Mouse (Mus musculus) MEL (cell line): Measurements from ENCODE around the gene Notch2.

Source experiments
- CTCF ChIP-seq, 3 experiments: IDR thresholded peaks in 2 of 3; conservative IDR thresholded peaks in 1 of 3; 2 replicates each; pipeline ENCODE4 v1.5.1; 2011 to 2012; ENCODE audit warnings: low read length in 3 of 3, low read depth in 2 of 3, mild to moderate bottlenecking in 2 of 3, improper control_type of control experiment in 1 of 3, inconsistent platforms in 1 of 3, mixed read lengths in 1 of 3, moderate library complexity in 1 of 3; ENCODE audit not compliant: control insufficient read depth in 1 of 3, insufficient read depth in 1 of 3, poor library complexity in 1 of 3, severe bottlenecking in 1 of 3
- ZNF384 ChIP-seq: IDR thresholded peaks from 2 replicates; pipeline ENCODE4 v1.6.1; 2012; ENCODE audit warnings: low read depth, mild to moderate bottlenecking, inconsistent platforms, low read length, improper control_type of control experiment

DNA sequence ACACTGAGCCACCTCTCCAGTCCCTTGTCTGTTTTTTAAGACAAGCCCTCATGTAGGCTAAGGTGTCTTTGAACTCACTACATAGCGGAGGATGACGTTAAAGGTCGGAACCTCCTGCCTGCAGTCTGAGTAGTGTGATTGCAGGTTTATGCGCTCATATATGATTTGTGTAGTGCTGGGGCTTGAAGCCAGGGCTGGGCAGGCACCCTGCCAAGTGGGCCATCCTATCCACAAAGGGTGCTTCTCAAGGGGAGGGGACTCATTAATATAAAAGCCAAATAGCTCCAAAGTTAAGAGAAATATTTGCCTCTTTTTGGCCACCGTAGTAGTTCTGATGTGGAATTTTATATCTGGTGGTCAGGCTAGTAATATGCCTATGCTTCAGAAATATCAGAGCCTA, 22.8 kb upstream of the Notch2 start:
- TF ChIP-seq ZNF384 (no peak), CTCF (IDR thresholded peaks at IDR 0.05 in 2 of 3, conservative IDR thresholded peaks at IDR 0.05 in 1 of 3; ENCODE audit: control insufficient read depth in 1 of 3, insufficient read depth in 1 of 3, low read depth in 2 of 3, low read length in 3 of 3, poor library complexity in 1 of 3, severe bottlenecking in 1 of 3) (no peak)
